Mouse (Mus musculus): ENCODE measurements around the gene Trappc12. TPM values are rescaled to one million over a fixed set of nuclear protein-coding genes. Genes with fewer than 3 reads are reported as not detected.
A peak's percentile ranks its signal among the peaks of the same experiment; 100 is the strongest.

Trappc12 gene
- polyA plus RNA-seq, 1 experiment from 2014 or later: 45.8 TPM

DNA sequence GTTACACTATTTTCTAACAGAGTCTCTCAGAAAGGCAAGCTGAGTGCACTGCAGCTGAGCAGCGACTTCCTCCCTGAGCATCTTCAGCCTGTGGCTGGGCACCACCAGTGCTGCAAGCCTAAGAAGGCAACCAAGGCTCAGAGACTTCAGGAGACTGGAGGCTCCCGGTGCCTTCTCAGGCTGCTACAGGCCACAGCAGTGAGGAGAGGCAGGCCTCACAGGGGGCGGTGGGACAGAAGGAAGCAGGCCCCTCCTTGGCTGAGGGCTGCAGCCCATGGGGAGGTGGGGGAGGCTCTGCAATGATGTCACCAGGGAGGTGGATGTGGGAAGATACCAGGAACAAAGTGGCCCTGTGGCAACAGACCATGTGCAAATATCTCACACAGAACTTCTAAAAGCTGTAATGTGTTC, 50.2 kb downstream of the Trappc12 start:
- peak overlapping the region; percentile 31; the same call in 1 of the 2 replicates for H3K9ac ChIP-seq (replicated peaks)
- H3K27ac ChIP-seq (replicated peaks): peak overlapping the region; percentile 84
- no peak overlapping the region for H3K4me3 ChIP-seq
- no peaks in the 10 kb centered on the region for H3K9me3 ChIP-seq
- no peak overlapping the region for H3K4me2 ChIP-seq (replicated peaks)
- H3K4me1 ChIP-seq: peaks cover 21% of the 10 kb centered on the region
- ATAC-seq (ENCODE audit: low FRiP score, low read depth): peak; percentile 64
- 37% methylated on average over 3 of the region's 3 CpGs for WGBS
- H3K36me3 ChIP-seq: peaks cover 16% of the 10 kb centered on the region
- H3K27me3 ChIP-seq: 0 out of 2 replicates have a peak, but pooled peaks cover 3% of the 10 kb centered on the region

DNA sequence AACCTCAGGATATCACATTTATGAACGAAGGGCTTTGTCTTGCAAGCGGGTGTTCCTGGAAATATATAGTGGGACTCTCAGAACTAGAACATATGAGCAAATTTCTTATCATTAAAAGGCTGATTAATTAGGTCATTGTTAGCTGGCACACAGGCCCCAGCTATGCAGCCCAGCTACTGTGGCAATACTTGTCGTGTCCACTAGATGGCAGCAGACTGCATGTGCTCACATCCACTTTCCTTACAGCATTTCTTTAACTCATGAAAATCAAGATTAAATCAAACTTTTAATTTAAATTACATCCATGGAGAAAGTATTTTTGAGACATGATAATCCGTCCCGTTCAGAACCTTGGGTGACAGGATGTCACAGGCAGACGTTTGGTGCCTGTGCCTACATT, 50.6 kb downstream of the Trappc12 start:
- Histone ChIP-seq H3K4me3 (no peak overlapping the region), H3K27me3 (0 out of 2 replicates have a peak, but pooled peaks cover under 1% of the 10 kb centered on the region), H3K4me1 (peaks cover 17% of the 10 kb centered on the region), H3K9me3 (no peaks in the 10 kb centered on the region), H3K36me3 (peaks cover 20% of the 10 kb centered on the region), H3K9ac (replicated peaks) (no peak overlapping the region; the same call in 1 of the 2 replicates), H3K27ac (replicated peaks) (peak overlapping the region; percentile 84), H3K4me2 (replicated peaks) (no peak overlapping the region)
- ATAC-seq (ENCODE audit: low FRiP score, low read depth): peak; percentile 48; the same call in 1 of the 2 replicates
- WGBS: 9% methylated on average over 6 of the region's 6 CpGs

GRCm38 (mm10) chr12:28699086-28699485, 51.2 kb downstream of the Trappc12 start:
- Histone ChIP-seq H3K36me3 (peaks cover 22% of the 10 kb centered on the region), H3K27ac (replicated peaks) (no peak overlapping the region), H3K4me2 (replicated peaks) (no peak overlapping the region), H3K9me3 (no peaks in the 10 kb centered on the region), H3K9ac (replicated peaks) (no peak overlapping the region), H3K4me1 (peaks cover 12% of the 10 kb centered on the region), H3K4me3 (no peak overlapping the region), H3K27me3 (no peaks in the 10 kb centered on the region)
- 85% methylated on average over 5 of the region's 5 CpGs for WGBS
- no peak for ATAC-seq (ENCODE audit: low FRiP score, low read depth)

DNA sequence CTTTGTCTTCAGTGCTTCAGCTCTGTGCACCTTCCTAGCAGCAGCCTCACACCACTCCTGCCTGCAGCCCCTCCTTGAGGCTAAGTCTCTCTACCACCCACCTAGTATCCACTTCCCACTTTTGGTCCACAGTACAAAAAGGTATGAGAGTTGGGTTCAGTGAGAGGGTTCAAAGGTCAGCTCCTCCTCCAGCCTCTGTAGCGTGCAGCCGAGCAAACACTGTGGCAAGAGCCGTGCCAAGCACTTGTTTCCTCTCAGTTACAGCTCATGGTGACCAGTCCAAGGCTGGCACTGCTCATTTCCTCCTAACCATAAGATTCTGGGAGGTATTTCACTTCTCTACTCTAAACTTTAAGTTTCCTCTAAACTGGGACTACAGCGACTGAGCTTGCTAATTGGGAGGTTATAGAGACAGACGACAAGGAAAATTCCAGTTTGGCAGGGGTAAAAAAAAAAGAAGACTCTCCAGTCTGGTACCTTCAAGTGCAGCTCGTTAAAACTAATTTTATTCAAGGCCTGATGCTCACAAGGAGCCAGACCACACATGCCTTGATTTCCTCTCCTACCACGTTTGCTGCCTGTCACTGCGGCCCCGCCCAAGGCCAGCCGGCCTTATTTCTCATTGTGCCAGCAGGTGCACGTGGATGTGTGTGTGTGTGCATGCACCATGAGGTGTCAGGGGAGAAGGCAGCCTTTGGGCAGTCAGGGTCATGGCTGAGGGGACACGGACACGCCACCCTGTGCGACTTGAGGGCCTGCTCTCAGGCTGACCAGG, 52.3 kb downstream of the Trappc12 start:
- Histone ChIP-seq H3K4me3 (no peak overlapping the region), H3K9me3 (no peaks in the 10 kb centered on the region), H3K9ac (replicated peaks) (no peak overlapping the region), H3K4me1 (peaks cover 10% of the 10 kb centered on the region), H3K27me3 (no peaks in the 10 kb centered on the region), H3K27ac (replicated peaks) (no peak overlapping the region), H3K36me3 (peaks cover 19% of the 10 kb centered on the region), H3K4me2 (replicated peaks) (no peak overlapping the region)
- ATAC-seq (ENCODE audit: low FRiP score, low read depth): no peak
- WGBS: 69% methylated on average over 14 of the region's 14 CpGs

- Histone ChIP-seq H3K9me3 (no peaks in the 10 kb centered on the region), H3K9ac (replicated peaks) (no peak overlapping the region), H3K36me3 (peaks cover 43% of the 10 kb centered on the region), H3K4me3 (no peak overlapping the region), H3K27ac (replicated peaks) (no peak overlapping the region), H3K4me1 (peaks cover under 1% of the 10 kb centered on the region; the same call in 1 of the 2 replicates), H3K4me2 (replicated peaks) (no peak overlapping the region), H3K27me3 (no peaks in the 10 kb centered on the region)
- ATAC-seq (ENCODE audit: low FRiP score, low read depth): no peak
- WGBS: 92% methylated on average over 7 of the region's 7 CpGs
Observed at GRCm38 (mm10) chr12:28694776-28695175, 55.5 kb downstream of the Trappc12 start.

GRCm38 (mm10) chr12:28694231-28694630, 56.0 kb downstream of the Trappc12 start:
- peaks cover 48% of the 10 kb centered on the region for H3K36me3 ChIP-seq
- 85% methylated on average over 2 of the region's 2 CpGs for WGBS
- no peak for ATAC-seq (ENCODE audit: low FRiP score, low read depth)

GRCm38 (mm10) chr12:28693738-28694137, 56.5 kb downstream of the Trappc12 start:
- Histone ChIP-seq H3K27ac (replicated peaks) (no peak overlapping the region), H3K4me3 (no peak overlapping the region), H3K9ac (replicated peaks) (no peak overlapping the region), H3K4me2 (replicated peaks) (no peak overlapping the region), H3K9me3 (no peaks in the 10 kb centered on the region), H3K4me1 (no peaks in the 10 kb centered on the region), H3K36me3 (peaks cover 53% of the 10 kb centered on the region), H3K27me3 (no peaks in the 10 kb centered on the region)
- no peak for ATAC-seq (ENCODE audit: low FRiP score, low read depth)
- WGBS: 84% methylated on average over 3 of the region's 3 CpGs

More at GRCm38 (mm10) chr12:28694231-28694630, 56.0 kb downstream of the Trappc12 start:
- Histone ChIP-seq H3K4me1 (no peaks in the 10 kb centered on the region), H3K4me2 (replicated peaks) (no peak overlapping the region), H3K4me3 (no peak overlapping the region), H3K9me3 (no peaks in the 10 kb centered on the region), H3K9ac (replicated peaks) (no peak overlapping the region), H3K27me3 (no peaks in the 10 kb centered on the region), H3K27ac (replicated peaks) (no peak overlapping the region)

DNA sequence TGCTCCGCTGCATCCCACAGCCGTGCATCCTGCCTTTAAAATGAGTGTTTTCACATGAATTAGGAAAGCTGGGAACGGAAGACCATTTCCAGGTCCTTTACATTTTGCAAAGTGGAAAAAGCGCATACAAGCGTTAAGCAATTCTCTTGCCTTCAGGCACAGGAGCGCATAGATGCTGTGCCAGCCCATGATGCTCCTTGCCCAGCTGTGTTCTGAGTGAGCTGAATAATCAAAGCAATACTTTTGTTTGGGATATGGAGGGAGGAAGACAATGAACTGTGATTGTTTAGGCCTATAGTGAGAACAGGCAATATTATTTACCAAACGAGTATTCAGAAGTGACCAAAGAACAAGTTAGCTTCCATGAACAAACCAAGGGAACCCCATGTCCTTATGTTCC, 59.5 kb downstream of the Trappc12 start:
- H3K27me3 ChIP-seq: no peaks in the 10 kb centered on the region
- no peak overlapping the region for H3K4me2 ChIP-seq (replicated peaks)
- H3K9me3 ChIP-seq: no peaks in the 10 kb centered on the region
- no peak overlapping the region for H3K9ac ChIP-seq (replicated peaks)
- no peak for ATAC-seq (ENCODE audit: low FRiP score, low read depth)
- peaks cover 42% of the 10 kb centered on the region for H3K36me3 ChIP-seq
- 95% methylated on average over 7 of the region's 7 CpGs for WGBS
- H3K4me3 ChIP-seq: no peak overlapping the region
- no peaks in the 10 kb centered on the region for H3K4me1 ChIP-seq
- H3K27ac ChIP-seq (replicated peaks): no peak overlapping the region

DNA sequence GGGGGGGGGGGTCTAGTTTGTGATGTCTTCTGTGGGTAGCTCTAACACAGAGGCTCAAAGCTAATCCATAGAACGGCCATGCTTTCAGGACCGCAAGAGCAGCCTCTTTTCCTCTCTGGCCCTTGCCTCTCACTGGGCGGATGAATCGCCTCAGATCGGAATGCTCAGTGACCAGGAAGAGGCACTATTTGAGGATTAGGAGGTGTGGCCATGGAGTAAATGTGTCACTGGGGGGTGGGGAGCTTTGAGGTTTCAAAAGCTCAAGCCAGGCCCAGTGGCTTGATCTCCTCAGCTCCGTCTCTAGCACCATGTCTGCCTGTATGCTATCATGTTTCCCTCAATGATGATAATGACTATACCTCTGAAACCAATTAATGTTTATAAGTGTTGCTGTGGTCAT, 61.3 kb downstream of the Trappc12 start:
- no peaks in the 10 kb centered on the region for H3K9me3 ChIP-seq
- WGBS: 66% methylated on average over 6 of the region's 6 CpGs
- peaks cover 34% of the 10 kb centered on the region for H3K36me3 ChIP-seq
- H3K27me3 ChIP-seq: no peaks in the 10 kb centered on the region
- H3K4me1 ChIP-seq: no peaks in the 10 kb centered on the region
- H3K27ac ChIP-seq (replicated peaks): no peak overlapping the region
- no peak overlapping the region for H3K4me3 ChIP-seq
- no peak overlapping the region for H3K4me2 ChIP-seq (replicated peaks)
- no peak overlapping the region for H3K9ac ChIP-seq (replicated peaks)
- ATAC-seq (ENCODE audit: low FRiP score, low read depth): no peak

- 63% methylated on average over 8 of the region's 8 CpGs for WGBS
- H3K27me3 ChIP-seq: no peaks in the 10 kb centered on the region
- H3K9ac ChIP-seq (replicated peaks): no peak overlapping the region
- H3K27ac ChIP-seq (replicated peaks): 0 out of 2 replicates have a peak overlapping the region, but pooled peaks have one; percentile 32
- no peak for ATAC-seq (ENCODE audit: low FRiP score, low read depth)
- no peak overlapping the region for H3K4me3 ChIP-seq
- H3K36me3 ChIP-seq: peaks cover 22% of the 10 kb centered on the region
- no peak overlapping the region for H3K4me2 ChIP-seq (replicated peaks)
- no peaks in the 10 kb centered on the region for H3K4me1 ChIP-seq
- H3K9me3 ChIP-seq: no peaks in the 10 kb centered on the region
Observed at GRCm38 (mm10) chr12:28686199-28686879, 63.9 kb downstream of the Trappc12 start.

- H3K4me2 ChIP-seq (replicated peaks): no peak overlapping the region
- peaks cover 17% of the 10 kb centered on the region for H3K36me3 ChIP-seq
- WGBS: 73% methylated on average over 3 of the region's 3 CpGs
- ATAC-seq (ENCODE audit: low FRiP score, low read depth): no peak
- no peak overlapping the region for H3K27ac ChIP-seq (replicated peaks)
- no peaks in the 10 kb centered on the region for H3K27me3 ChIP-seq
- no peak overlapping the region for H3K4me3 ChIP-seq
- no peaks in the 10 kb centered on the region for H3K4me1 ChIP-seq
- H3K9ac ChIP-seq (replicated peaks): no peak overlapping the region
- H3K9me3 ChIP-seq: no peaks in the 10 kb centered on the region
Observed at GRCm38 (mm10) chr12:28685771-28686170, 64.5 kb downstream of the Trappc12 start.

DNA sequence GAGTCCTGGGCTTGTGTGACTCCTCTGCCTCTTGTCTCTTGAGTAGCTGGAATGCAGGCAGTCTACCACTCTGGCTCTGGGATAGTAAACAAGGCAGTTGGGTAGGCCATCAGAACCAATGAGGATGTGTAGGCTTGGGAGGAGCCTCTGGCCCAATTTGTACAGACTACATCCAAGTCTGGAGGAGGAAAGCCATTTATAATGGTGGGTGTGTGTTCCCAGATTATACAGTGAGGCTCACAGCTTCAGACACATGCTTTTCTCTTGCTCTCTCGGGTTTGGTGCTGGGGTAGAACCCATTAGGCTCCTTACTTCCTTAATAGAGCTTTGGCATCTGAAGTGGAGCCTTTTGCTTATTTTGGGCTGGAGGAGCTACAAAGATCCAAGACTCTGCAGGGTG, 65.6 kb downstream of the Trappc12 start:
- Histone ChIP-seq H3K27ac (replicated peaks) (no peak overlapping the region), H3K4me2 (replicated peaks) (no peak overlapping the region), H3K9ac (replicated peaks) (no peak overlapping the region), H3K36me3 (peaks cover 9% of the 10 kb centered on the region; the same call in 1 of the 2 replicates), H3K4me3 (no peak overlapping the region), H3K4me1 (no peaks in the 10 kb centered on the region), H3K27me3 (no peaks in the 10 kb centered on the region), H3K9me3 (no peaks in the 10 kb centered on the region)
- ATAC-seq (ENCODE audit: low FRiP score, low read depth): no peak
- WGBS: 95% methylated on average over 1 of the region's 1 CpGs

Data from midbrain, embryonic 12.5 days (tissue).